Mouse (Mus musculus): Measurements from ENCODE around the gene Csnk1e. TPM values are rescaled to one million over a fixed set of nuclear protein-coding genes. Genes with fewer than 3 reads are reported as not detected.

Gene Csnk1e
- polyA plus RNA-seq, 1 experiment from 2014 or later = 10.4 TPM

- ATAC-seq (ENCODE audit: low read depth) (no peak), DNase-seq (no peak)
- Histone ChIP-seq H3K36me3 (no peaks in the 10 kb centered on the region), H3K4me1 (replicated peaks) (peaks cover 91% of the 10 kb centered on the region), H3K27ac (peak overlapping the region; percentile 72; the same call in 1 of the 2 replicates), H3K9me3 (replicated peaks) (no peaks in the 10 kb centered on the region), H3K9ac (no peak overlapping the region), H3K4me3 (replicated peaks) (no peak overlapping the region), H3K27me3 (no peaks in the 10 kb centered on the region), H3K4me2 (no peak overlapping the region)
- WGBS (ENCODE audit: insufficient replicate concordance) = 64% methylated on average over 7 of the region's 7 CpGs
These were observed 63.8 kb downstream of the Csnk1e start for GRCm38 (mm10) chr15:79391447-79392093.

GRCm38 (mm10) chr15:79390434-79390833 lies 64.9 kb downstream of the Csnk1e start:
- no peaks in the 10 kb centered on the region for H3K9me3 ChIP-seq (replicated peaks)
- no peak overlapping the region for H3K4me2 ChIP-seq
- no peaks in the 10 kb centered on the region for H3K27me3 ChIP-seq
- WGBS (ENCODE audit: insufficient replicate concordance) = 62% methylated on average over 6 of the region's 6 CpGs
- no peak overlapping the region for H3K9ac ChIP-seq
- H3K4me1 ChIP-seq (replicated peaks) = peaks cover 79% of the 10 kb centered on the region
- ATAC-seq (ENCODE audit: low read depth) = 0 out of 2 replicates have a peak, but pooled peaks have one; percentile 29
- no peak overlapping the region for H3K4me3 ChIP-seq (replicated peaks)
- DNase-seq = no peak
- H3K36me3 ChIP-seq = no peaks in the 10 kb centered on the region
- H3K27ac ChIP-seq = no peak overlapping the region

- ATAC-seq (ENCODE audit: low read depth) (no peak), DNase-seq (no peak)
- no peaks in the 10 kb centered on the region for H3K27me3 ChIP-seq
- H3K9ac ChIP-seq = no peak overlapping the region
- no peak overlapping the region for H3K4me3 ChIP-seq (replicated peaks)
- peaks cover 59% of the 10 kb centered on the region for H3K4me1 ChIP-seq (replicated peaks)
- 0 out of 2 replicates have a peak overlapping the region, but pooled peaks have one; percentile 7 for H3K27ac ChIP-seq
- no peaks in the 10 kb centered on the region for H3K36me3 ChIP-seq
- H3K4me2 ChIP-seq = no peak overlapping the region
- 54% methylated on average over 6 of the region's 6 CpGs for WGBS (ENCODE audit: insufficient replicate concordance)
- no peaks in the 10 kb centered on the region for H3K9me3 ChIP-seq (replicated peaks)
These were observed 67.2 kb downstream of the Csnk1e start for GRCm38 (mm10) chr15:79388171-79388570.

- Histone ChIP-seq H3K27ac (0 out of 2 replicates have a peak overlapping the region, but pooled peaks have one; percentile 7), H3K4me3 (replicated peaks) (no peak overlapping the region), H3K27me3 (no peaks in the 10 kb centered on the region), H3K9me3 (replicated peaks) (no peaks in the 10 kb centered on the region), H3K9ac (no peak overlapping the region), H3K4me2 (no peak overlapping the region), H3K4me1 (replicated peaks) (peaks cover 53% of the 10 kb centered on the region), H3K36me3 (no peaks in the 10 kb centered on the region)
- DNase-seq (no peak), ATAC-seq (ENCODE audit: low read depth) (no peak)
- 42% methylated on average over 7 of the region's 7 CpGs for WGBS (ENCODE audit: insufficient replicate concordance)
These were observed 67.8 kb downstream of the Csnk1e start for GRCm38 (mm10) chr15:79387611-79388010.

GRCm38 (mm10) chr15:79387081-79387480 lies 68.3 kb downstream of the Csnk1e start:
- no peak overlapping the region for H3K4me2 ChIP-seq
- H3K4me3 ChIP-seq (replicated peaks) = no peak overlapping the region
- no peak overlapping the region for H3K9ac ChIP-seq
- H3K27me3 ChIP-seq = no peaks in the 10 kb centered on the region
- 41% methylated on average over 6 of the region's 6 CpGs for WGBS (ENCODE audit: insufficient replicate concordance)
- no peaks in the 10 kb centered on the region for H3K36me3 ChIP-seq
- H3K9me3 ChIP-seq (replicated peaks) = no peaks in the 10 kb centered on the region
- no peak for ATAC-seq (ENCODE audit: low read depth)
- H3K4me1 ChIP-seq (replicated peaks) = peaks cover 48% of the 10 kb centered on the region
- DNase-seq = no peak
- no peak overlapping the region for H3K27ac ChIP-seq

GRCm38 (mm10) chr15:79381644-79382043 lies 73.7 kb downstream of the Csnk1e start:
- Histone ChIP-seq H3K4me1 (replicated peaks) (peaks cover 4% of the 10 kb centered on the region; the same call in 1 of the 2 replicates), H3K9ac (no peak overlapping the region), H3K36me3 (peaks cover 8% of the 10 kb centered on the region; the same call in 1 of the 2 replicates), H3K4me2 (no peak overlapping the region), H3K27ac (no peak overlapping the region), H3K4me3 (replicated peaks) (no peak overlapping the region), H3K27me3 (no peaks in the 10 kb centered on the region), H3K9me3 (replicated peaks) (no peaks in the 10 kb centered on the region)
- no peak for ATAC-seq (ENCODE audit: low read depth)
- DNase-seq = no peak
- WGBS (ENCODE audit: insufficient replicate concordance) = 76% methylated on average over 9 of the region's 9 CpGs

- 47% methylated on average over 23 of the region's 23 CpGs for WGBS (ENCODE audit: insufficient replicate concordance)
- Histone ChIP-seq H3K9me3 (replicated peaks) (no peaks in the 10 kb centered on the region), H3K4me1 (replicated peaks) (peaks cover 4% of the 10 kb centered on the region; the same call in 1 of the 2 replicates), H3K27me3 (no peaks in the 10 kb centered on the region), H3K36me3 (peaks cover 15% of the 10 kb centered on the region; the same call in 1 of the 2 replicates), H3K27ac (no peak overlapping the region), H3K9ac (no peak overlapping the region), H3K4me2 (no peak overlapping the region), H3K4me3 (replicated peaks) (no peak overlapping the region)
- DNase-seq = peak; percentile 67
- 0 out of 2 replicates have a peak, but pooled peaks have one; percentile 45 for ATAC-seq (ENCODE audit: low read depth)
These were observed 74.6 kb downstream of the Csnk1e start for GRCm38 (mm10) chr15:79380468-79381444.

- peaks cover 4% of the 10 kb centered on the region; the same call in 1 of the 2 replicates for H3K4me1 ChIP-seq (replicated peaks)
- DNase-seq (no peak), ATAC-seq (ENCODE audit: low read depth) (no peak)
- no peaks in the 10 kb centered on the region for H3K27me3 ChIP-seq
- H3K4me3 ChIP-seq (replicated peaks) = no peak overlapping the region
- no peak overlapping the region for H3K4me2 ChIP-seq
- H3K9ac ChIP-seq = no peak overlapping the region
- peaks cover 19% of the 10 kb centered on the region; the same call in 1 of the 2 replicates for H3K36me3 ChIP-seq
- no peaks in the 10 kb centered on the region for H3K9me3 ChIP-seq (replicated peaks)
- no peak overlapping the region for H3K27ac ChIP-seq
- WGBS (ENCODE audit: insufficient replicate concordance) = 76% methylated on average over 7 of the region's 7 CpGs
These were observed 75.7 kb downstream of the Csnk1e start for GRCm38 (mm10) chr15:79379658-79380057.

- Histone ChIP-seq H3K36me3 (peaks cover 19% of the 10 kb centered on the region; the same call in 1 of the 2 replicates), H3K4me2 (no peak overlapping the region), H3K4me1 (replicated peaks) (peaks cover 4% of the 10 kb centered on the region; the same call in 1 of the 2 replicates), H3K27me3 (no peaks in the 10 kb centered on the region), H3K9ac (no peak overlapping the region), H3K9me3 (replicated peaks) (no peaks in the 10 kb centered on the region), H3K4me3 (replicated peaks) (no peak overlapping the region), H3K27ac (no peak overlapping the region)
- ATAC-seq (ENCODE audit: low read depth) (no peak), DNase-seq (no peak)
- WGBS (ENCODE audit: insufficient replicate concordance) = 84% methylated on average over 10 of the region's 10 CpGs
These were observed 76.8 kb downstream of the Csnk1e start for GRCm38 (mm10) chr15:79378608-79379007.

- Histone ChIP-seq H3K9me3 (replicated peaks) (no peaks in the 10 kb centered on the region), H3K9ac (no peak overlapping the region), H3K27me3 (no peaks in the 10 kb centered on the region), H3K27ac (no peak overlapping the region), H3K4me3 (replicated peaks) (no peak overlapping the region), H3K4me1 (replicated peaks) (peaks cover 4% of the 10 kb centered on the region; the same call in 1 of the 2 replicates), H3K4me2 (no peak overlapping the region), H3K36me3 (peaks cover 19% of the 10 kb centered on the region; the same call in 1 of the 2 replicates)
- ATAC-seq (ENCODE audit: low read depth) = no peak
- 76% methylated on average over 6 of the region's 6 CpGs for WGBS (ENCODE audit: insufficient replicate concordance)
- DNase-seq = no peak
These were observed 77.7 kb downstream of the Csnk1e start for GRCm38 (mm10) chr15:79377681-79378080.

- Histone ChIP-seq H3K27me3 (no peaks in the 10 kb centered on the region), H3K4me1 (replicated peaks) (peaks cover 9% of the 10 kb centered on the region), H3K4me3 (replicated peaks) (no peak overlapping the region), H3K36me3 (peaks cover 19% of the 10 kb centered on the region; the same call in 1 of the 2 replicates), H3K9ac (no peak overlapping the region), H3K27ac (no peak overlapping the region), H3K9me3 (replicated peaks) (no peaks in the 10 kb centered on the region), H3K4me2 (no peak overlapping the region)
- ATAC-seq (ENCODE audit: low read depth) (no peak), DNase-seq (no peak)
- WGBS (ENCODE audit: insufficient replicate concordance) = 49% methylated on average over 3 of the region's 3 CpGs
These were observed 80.6 kb downstream of the Csnk1e start for GRCm38 (mm10) chr15:79374760-79375159.

Measured in liver, embryonic 13.5 days (tissue).